Mouse (Mus musculus): ENCODE data around the gene Gpc6. TPM values are rescaled to one million over a fixed set of nuclear protein-coding genes. Genes with fewer than 3 reads are reported as not detected.

Gpc6 gene
- polyA plus RNA-seq, 1 experiment from 2014 or later = 32.2 TPM

DNA sequence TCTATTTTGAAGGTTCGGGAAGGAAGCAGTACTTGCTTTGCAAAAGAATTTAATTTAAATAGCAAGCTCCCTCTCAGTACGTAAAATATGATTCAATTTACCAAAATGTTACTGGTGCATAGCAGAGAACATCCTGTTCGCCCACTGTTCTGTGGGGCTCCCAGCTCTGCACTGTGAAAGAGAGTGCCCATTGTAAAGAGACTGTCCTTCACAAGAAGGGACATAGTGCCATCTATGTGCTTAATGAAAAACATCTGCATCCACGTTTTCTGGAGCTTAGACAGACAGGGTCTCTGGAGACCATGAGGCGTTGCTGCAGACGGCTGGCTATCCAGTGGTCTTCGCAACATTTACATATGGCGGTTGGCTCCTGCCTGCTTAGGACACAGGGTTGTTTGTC lies 998.6 kb downstream of the Gpc6 start:
- 77% methylated on average over 8 of the region's 8 CpGs for WGBS
- Histone ChIP-seq H3K9ac (ENCODE audit: low read depth, low read length) (no peak overlapping the region), H3K4me2 (replicated peaks; ENCODE audit: low read depth, low read length) (no peak overlapping the region), H3K9me3 (ENCODE audit: control insufficient read depth, low read length) (no peaks in the 10 kb centered on the region), H3K36me3 (ENCODE audit: control insufficient read depth, insufficient read depth, low read length) (no peaks in the 10 kb centered on the region), H3K27ac (ENCODE audit: low read depth, low read length) (no peak overlapping the region), H3K27me3 (ENCODE audit: control insufficient read depth, insufficient read depth, low read length) (no peaks in the 10 kb centered on the region), H3K4me3 (ENCODE audit: low read depth, low read length) (no peak overlapping the region), H3K4me1 (replicated peaks; ENCODE audit: control insufficient read depth, insufficient read depth, low read length) (no peaks in the 10 kb centered on the region; the same call in 1 of the 2 replicates)
- DNase-seq (ENCODE audit: low spot score) = no peak
- no peak for ATAC-seq (ENCODE audit: low FRiP score)

DNA sequence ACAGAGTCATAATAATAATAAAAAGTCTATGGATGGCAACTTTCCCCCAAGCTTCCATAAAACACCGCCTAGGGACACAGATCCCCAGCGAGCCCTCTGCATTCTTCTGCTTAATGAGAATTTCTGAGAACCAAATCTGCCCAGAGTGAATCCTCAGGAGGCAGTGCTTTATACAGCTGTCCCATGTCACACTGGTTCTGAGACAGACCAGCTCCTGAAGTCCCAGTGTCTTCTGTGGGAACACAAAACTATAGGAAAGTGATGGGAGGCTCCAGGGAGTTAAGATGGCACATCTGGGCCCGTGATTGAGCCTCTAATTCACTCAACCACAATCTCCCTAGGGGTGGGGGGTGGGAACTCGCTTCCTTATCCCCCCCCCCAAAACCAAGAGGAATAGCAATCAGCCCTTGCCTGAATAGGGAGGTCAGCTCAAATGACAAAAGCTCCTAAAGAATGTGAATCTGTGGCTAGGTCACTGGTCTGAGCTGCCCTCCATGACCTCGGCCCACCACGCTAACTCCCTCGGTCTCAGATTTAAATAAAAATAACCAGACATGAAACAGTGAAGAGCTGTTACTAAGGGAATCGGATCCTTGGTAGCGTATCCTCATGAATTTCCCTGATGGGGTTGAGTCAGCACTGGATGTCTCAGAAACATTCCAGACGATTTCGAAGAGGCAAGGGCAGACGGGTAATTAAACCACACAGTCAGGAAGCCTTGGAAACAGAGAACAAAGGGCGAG lies 1005.2 kb downstream of the Gpc6 start:
- Histone ChIP-seq H3K27me3 (ENCODE audit: control insufficient read depth, insufficient read depth, low read length) (no peaks in the 10 kb centered on the region), H3K4me3 (ENCODE audit: low read depth, low read length) (no peak overlapping the region), H3K36me3 (ENCODE audit: control insufficient read depth, insufficient read depth, low read length) (no peaks in the 10 kb centered on the region), H3K4me1 (replicated peaks; ENCODE audit: control insufficient read depth, insufficient read depth, low read length) (peaks cover 9% of the 10 kb centered on the region; the same call in 1 of the 2 replicates), H3K9me3 (ENCODE audit: control insufficient read depth, low read length) (no peaks in the 10 kb centered on the region), H3K4me2 (replicated peaks; ENCODE audit: low read depth, low read length) (no peak overlapping the region), H3K9ac (ENCODE audit: low read depth, low read length) (no peak overlapping the region), H3K27ac (ENCODE audit: low read depth, low read length) (peak overlapping the region; percentile 80; the same call in 1 of the 2 replicates)
- 3% methylated on average over 13 of the region's 13 CpGs for WGBS
- DNase-seq (ENCODE audit: low spot score) = peak; percentile 56
- peak; percentile 59 for ATAC-seq (ENCODE audit: low FRiP score)

GRCm38 (mm10) chr14:117930848-117931816 lies 1006.0 kb downstream of the Gpc6 start:
- Histone ChIP-seq H3K9ac (ENCODE audit: low read depth, low read length) (peak overlapping the region; percentile 23; the same call in 1 of the 2 replicates), H3K4me3 (ENCODE audit: low read depth, low read length) (no peak overlapping the region), H3K9me3 (ENCODE audit: control insufficient read depth, low read length) (no peaks in the 10 kb centered on the region), H3K36me3 (ENCODE audit: control insufficient read depth, insufficient read depth, low read length) (no peaks in the 10 kb centered on the region), H3K27me3 (ENCODE audit: control insufficient read depth, insufficient read depth, low read length) (no peaks in the 10 kb centered on the region), H3K27ac (ENCODE audit: low read depth, low read length) (peak overlapping the region; percentile 80), H3K4me2 (replicated peaks; ENCODE audit: low read depth, low read length) (no peak overlapping the region), H3K4me1 (replicated peaks; ENCODE audit: control insufficient read depth, insufficient read depth, low read length) (peaks cover 9% of the 10 kb centered on the region; the same call in 1 of the 2 replicates)
- DNase-seq (ENCODE audit: low spot score) (peak; percentile 47), ATAC-seq (ENCODE audit: low FRiP score) (peak; percentile 59)
- WGBS = 50% methylated on average over 16 of the region's 16 CpGs

GRCm38 (mm10) chr14:117932163-117932851 lies 1007.2 kb downstream of the Gpc6 start:
- Histone ChIP-seq H3K27ac (ENCODE audit: low read depth, low read length) (no peak overlapping the region), H3K36me3 (ENCODE audit: control insufficient read depth, insufficient read depth, low read length) (no peaks in the 10 kb centered on the region), H3K9me3 (ENCODE audit: control insufficient read depth, low read length) (no peaks in the 10 kb centered on the region), H3K4me2 (replicated peaks; ENCODE audit: low read depth, low read length) (no peak overlapping the region), H3K27me3 (ENCODE audit: control insufficient read depth, insufficient read depth, low read length) (no peaks in the 10 kb centered on the region), H3K4me1 (replicated peaks; ENCODE audit: control insufficient read depth, insufficient read depth, low read length) (peaks cover 9% of the 10 kb centered on the region; the same call in 1 of the 2 replicates), H3K4me3 (ENCODE audit: low read depth, low read length) (no peak overlapping the region), H3K9ac (ENCODE audit: low read depth, low read length) (no peak overlapping the region)
- WGBS = 92% methylated on average over 16 of the region's 17 CpGs
- no peak for DNase-seq (ENCODE audit: low spot score)
- ATAC-seq (ENCODE audit: low FRiP score) = no peak

DNA sequence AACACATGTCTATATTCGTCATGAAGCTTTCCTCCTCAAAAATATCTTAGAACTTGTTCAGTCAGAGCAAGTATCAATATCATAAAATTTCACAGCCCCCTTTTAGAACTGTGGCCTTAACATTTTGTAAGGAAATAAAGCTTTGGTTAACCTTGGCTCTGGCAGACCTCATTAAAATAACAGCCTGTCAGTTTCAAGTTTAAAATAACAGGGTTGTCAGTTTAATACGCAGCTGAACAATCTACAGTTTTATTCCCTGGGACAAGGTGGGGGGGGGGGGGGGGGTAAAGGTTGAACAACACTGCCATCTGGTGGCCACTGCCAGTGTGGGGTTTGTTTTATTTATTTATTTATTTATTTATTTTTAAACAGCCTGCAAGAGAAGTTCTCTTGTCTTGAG lies 1013.4 kb downstream of the Gpc6 start:
- no peak for ATAC-seq (ENCODE audit: low FRiP score)
- Histone ChIP-seq H3K4me3 (ENCODE audit: low read depth, low read length) (no peak overlapping the region), H3K27me3 (ENCODE audit: control insufficient read depth, insufficient read depth, low read length) (no peaks in the 10 kb centered on the region), H3K4me1 (replicated peaks; ENCODE audit: control insufficient read depth, insufficient read depth, low read length) (peaks cover 2% of the 10 kb centered on the region; the same call in 1 of the 2 replicates), H3K9ac (ENCODE audit: low read depth, low read length) (no peak overlapping the region), H3K36me3 (ENCODE audit: control insufficient read depth, insufficient read depth, low read length) (no peaks in the 10 kb centered on the region), H3K27ac (ENCODE audit: low read depth, low read length) (no peak overlapping the region), H3K4me2 (replicated peaks; ENCODE audit: low read depth, low read length) (no peak overlapping the region), H3K9me3 (ENCODE audit: control insufficient read depth, low read length) (no peaks in the 10 kb centered on the region)
- 47% methylated on average over 2 of the region's 2 CpGs for WGBS
- peak; percentile 70 for DNase-seq (ENCODE audit: low spot score)

DNA sequence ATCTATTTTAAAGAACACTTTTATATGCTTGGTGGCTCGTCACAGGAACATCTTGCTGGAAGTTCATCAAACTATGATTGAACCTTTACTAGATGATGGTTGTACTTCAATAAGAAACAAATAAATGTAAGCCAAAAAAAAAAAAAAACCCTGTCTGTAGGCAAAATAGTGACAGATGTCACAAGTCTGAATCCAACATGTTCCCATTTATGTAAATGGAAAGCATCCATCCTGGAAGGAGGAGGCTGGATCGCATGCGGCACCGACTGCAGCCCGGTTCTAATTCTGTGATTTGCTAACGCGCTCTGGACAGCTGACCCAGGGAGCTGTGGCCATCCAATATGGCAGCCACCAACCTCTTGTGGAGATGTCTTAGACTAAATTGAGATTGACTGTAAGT lies 1014.4 kb downstream of the Gpc6 start:
- Histone ChIP-seq H3K27ac (ENCODE audit: low read depth, low read length) (no peak overlapping the region), H3K4me1 (replicated peaks; ENCODE audit: control insufficient read depth, insufficient read depth, low read length) (peaks cover 2% of the 10 kb centered on the region; the same call in 1 of the 2 replicates), H3K4me3 (ENCODE audit: low read depth, low read length) (no peak overlapping the region), H3K9me3 (ENCODE audit: control insufficient read depth, low read length) (no peaks in the 10 kb centered on the region), H3K36me3 (ENCODE audit: control insufficient read depth, insufficient read depth, low read length) (no peaks in the 10 kb centered on the region), H3K4me2 (replicated peaks; ENCODE audit: low read depth, low read length) (no peak overlapping the region), H3K27me3 (ENCODE audit: control insufficient read depth, insufficient read depth, low read length) (no peaks in the 10 kb centered on the region), H3K9ac (ENCODE audit: low read depth, low read length) (no peak overlapping the region)
- no peak for DNase-seq (ENCODE audit: low spot score)
- no peak for ATAC-seq (ENCODE audit: low FRiP score)
- 97% methylated on average over 7 of the region's 7 CpGs for WGBS

DNA sequence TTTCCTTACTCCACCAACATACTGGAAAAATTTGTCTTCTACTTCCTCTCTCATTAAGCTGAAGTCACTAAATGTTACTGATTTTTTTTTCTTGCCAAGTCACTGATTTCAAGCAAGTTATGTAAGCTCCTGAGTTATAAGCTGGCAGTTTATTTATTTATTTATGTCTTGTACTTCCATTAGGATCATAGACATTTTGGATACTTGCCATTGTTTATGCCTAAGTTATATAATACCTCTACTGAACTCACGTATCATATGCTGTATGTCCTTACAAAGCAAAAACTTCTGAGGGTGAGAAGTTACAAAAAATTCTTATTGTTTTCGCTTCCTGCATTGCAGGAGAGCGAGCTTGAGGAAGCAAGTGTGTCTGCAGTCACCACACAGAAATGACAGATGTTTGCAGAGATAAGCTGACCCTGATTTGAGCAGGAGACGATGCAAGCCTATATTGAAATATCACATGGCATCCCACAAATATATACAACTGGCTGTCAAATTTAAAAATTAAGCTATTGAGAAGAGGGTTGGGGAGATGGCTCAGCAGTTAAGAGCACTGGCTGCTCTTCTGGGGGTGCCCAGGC lies 1020.9 kb downstream of the Gpc6 start:
- no peaks in the 10 kb centered on the region for H3K27me3 ChIP-seq (ENCODE audit: control insufficient read depth, insufficient read depth, low read length)
- DNase-seq (ENCODE audit: low spot score) (no peak), ATAC-seq (ENCODE audit: low FRiP score) (no peak)
- H3K9ac ChIP-seq (ENCODE audit: low read depth, low read length) = no peak overlapping the region
- no peak overlapping the region for H3K27ac ChIP-seq (ENCODE audit: low read depth, low read length)
- 94% methylated on average over 4 of the region's 4 CpGs for WGBS
- no peak overlapping the region for H3K4me2 ChIP-seq (replicated peaks; ENCODE audit: low read depth, low read length)
- no peak overlapping the region for H3K4me3 ChIP-seq (ENCODE audit: low read depth, low read length)
- H3K36me3 ChIP-seq (ENCODE audit: control insufficient read depth, insufficient read depth, low read length) = no peaks in the 10 kb centered on the region
- peaks cover 2% of the 10 kb centered on the region; the same call in 1 of the 2 replicates for H3K4me1 ChIP-seq (replicated peaks; ENCODE audit: control insufficient read depth, insufficient read depth, low read length)
- H3K9me3 ChIP-seq (ENCODE audit: control insufficient read depth, low read length) = no peaks in the 10 kb centered on the region

DNA sequence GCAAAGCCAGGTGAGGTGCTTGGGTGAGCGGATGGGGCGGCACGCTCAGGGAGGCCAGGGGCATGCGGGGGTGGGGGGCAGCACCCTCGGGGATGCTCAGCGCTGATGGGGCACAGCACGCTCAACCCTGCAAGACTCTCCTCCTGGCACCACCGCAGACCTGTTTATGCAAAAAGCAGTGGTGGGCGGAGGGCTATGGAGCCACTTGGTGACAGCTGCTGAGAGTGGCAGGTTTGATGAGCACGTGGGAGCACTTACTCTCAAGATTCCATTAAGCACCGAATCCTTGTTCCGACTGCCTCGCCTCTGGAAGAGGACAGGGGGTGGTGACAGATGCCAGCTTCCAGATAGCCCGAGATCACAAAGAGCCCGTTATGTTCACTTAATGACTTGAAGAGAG lies 1026.2 kb downstream of the Gpc6 start:
- H3K27ac ChIP-seq (ENCODE audit: low read depth, low read length) = no peak overlapping the region
- no peaks in the 10 kb centered on the region for H3K36me3 ChIP-seq (ENCODE audit: control insufficient read depth, insufficient read depth, low read length)
- peak; percentile 41; the same call in 1 of the 2 replicates for ATAC-seq (ENCODE audit: low FRiP score)
- H3K4me2 ChIP-seq (replicated peaks; ENCODE audit: low read depth, low read length) = no peak overlapping the region
- 66% methylated on average over 15 of the region's 15 CpGs for WGBS
- no peaks in the 10 kb centered on the region for H3K9me3 ChIP-seq (ENCODE audit: control insufficient read depth, low read length)
- H3K4me3 ChIP-seq (ENCODE audit: low read depth, low read length) = no peak overlapping the region
- no peak for DNase-seq (ENCODE audit: low spot score)
- H3K4me1 ChIP-seq (replicated peaks; ENCODE audit: control insufficient read depth, insufficient read depth, low read length) = no peaks in the 10 kb centered on the region
- H3K27me3 ChIP-seq (ENCODE audit: control insufficient read depth, insufficient read depth, low read length) = no peaks in the 10 kb centered on the region
- H3K9ac ChIP-seq (ENCODE audit: low read depth, low read length) = no peak overlapping the region
